Mouse (Mus musculus): ENCODE data around the gene Iffo2.

- TF ChIP-seq CTCF (IDR thresholded peaks at IDR 0.05; ENCODE audit: low read depth, low read length) (no peak), POLR2A (IDR thresholded peaks at IDR 0.05; ENCODE audit: borderline replicate concordance, low read depth, low read length) (no peak)
Observed at GRCm38 (mm10) chr4:139503919-139504318, 26.4 kb upstream of the Iffo2 start.

Measured in bone marrow macrophage, adult 2 months (primary cell).